Mouse (Mus musculus) lung, postnatal 36 days (tissue): ENCODE data around the gene Fam172a.

Source experiments
- DNase-seq: peaks from one replicate; pipeline ENCODE4 v3.0.0; 2022; ENCODE audit warnings: mixed read lengths

Fam172a gene

DNA sequence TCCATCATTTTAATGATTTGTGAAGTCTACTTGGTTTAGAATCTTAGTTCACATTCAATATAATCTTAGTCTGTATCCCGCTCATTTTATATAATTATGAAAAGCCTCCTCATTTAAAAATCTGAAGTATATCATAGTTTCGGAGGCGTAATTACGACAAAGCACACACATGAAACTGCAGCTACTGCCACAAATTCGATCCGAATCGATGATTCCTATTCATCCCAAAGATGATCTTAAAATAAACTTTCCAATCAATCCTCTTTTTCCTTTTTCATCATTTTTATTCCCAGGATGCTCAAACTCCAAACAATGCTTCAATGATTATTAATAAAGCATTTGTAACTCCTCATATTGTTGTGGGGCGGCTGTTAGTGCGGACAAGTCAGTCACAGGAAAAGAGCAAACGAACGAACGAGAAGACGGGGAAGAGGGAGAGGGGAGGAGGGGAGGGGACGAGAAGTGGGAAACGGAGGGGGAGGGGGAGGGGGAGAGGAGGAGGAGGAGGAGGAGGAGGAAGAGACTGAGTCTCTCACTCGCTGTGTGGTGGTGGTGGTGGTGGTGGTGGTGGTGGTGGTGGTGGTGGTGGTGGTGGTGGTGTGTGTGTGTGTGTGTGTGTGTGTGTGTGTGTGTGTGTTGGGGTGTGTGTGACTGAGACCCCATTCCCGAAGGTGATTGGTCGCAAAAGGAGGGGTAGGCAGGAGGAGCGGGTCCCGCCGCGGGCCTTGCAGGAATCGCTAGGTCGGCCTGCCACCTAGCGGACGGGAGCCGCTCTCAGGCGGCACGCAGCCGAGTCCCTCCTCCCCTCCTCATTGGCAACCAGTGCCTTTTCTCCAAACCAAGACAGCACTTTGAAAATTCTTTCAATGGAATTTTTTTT is 499.4 kb downstream of the Fam172a start:
- DNase-seq: peak; percentile 85

GRCm38 (mm10) chr13:78201871-78202565 is 500.2 kb downstream of the Fam172a start:
- no peak for DNase-seq

- no peak for DNase-seq
Measured at GRCm38 (mm10) chr13:78202574-78203347, 500.9 kb downstream of the Fam172a start.

GRCm38 (mm10) chr13:78203348-78204061 is 501.7 kb downstream of the Fam172a start:
- peak; percentile 21 for DNase-seq

DNA sequence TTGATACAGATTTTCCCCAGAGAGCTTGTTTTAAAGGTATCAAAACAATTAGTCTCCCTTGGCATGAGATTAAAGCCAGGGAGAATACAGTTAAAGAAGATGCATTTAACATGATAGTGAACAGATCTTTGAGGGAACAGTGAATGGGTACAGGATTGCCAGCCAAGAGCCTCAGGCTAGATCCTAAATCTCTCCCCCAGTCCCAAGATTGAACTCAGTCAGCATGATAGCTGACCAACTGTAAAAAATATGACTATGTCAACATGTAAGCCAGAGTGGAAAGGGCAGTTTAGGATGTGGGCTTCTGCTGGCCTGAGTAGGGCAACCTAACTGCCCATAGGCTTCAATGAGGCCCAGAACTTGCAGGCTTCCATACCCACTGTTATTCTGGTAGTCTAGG is 503.6 kb downstream of the Fam172a start:
- no peak for DNase-seq

DNA sequence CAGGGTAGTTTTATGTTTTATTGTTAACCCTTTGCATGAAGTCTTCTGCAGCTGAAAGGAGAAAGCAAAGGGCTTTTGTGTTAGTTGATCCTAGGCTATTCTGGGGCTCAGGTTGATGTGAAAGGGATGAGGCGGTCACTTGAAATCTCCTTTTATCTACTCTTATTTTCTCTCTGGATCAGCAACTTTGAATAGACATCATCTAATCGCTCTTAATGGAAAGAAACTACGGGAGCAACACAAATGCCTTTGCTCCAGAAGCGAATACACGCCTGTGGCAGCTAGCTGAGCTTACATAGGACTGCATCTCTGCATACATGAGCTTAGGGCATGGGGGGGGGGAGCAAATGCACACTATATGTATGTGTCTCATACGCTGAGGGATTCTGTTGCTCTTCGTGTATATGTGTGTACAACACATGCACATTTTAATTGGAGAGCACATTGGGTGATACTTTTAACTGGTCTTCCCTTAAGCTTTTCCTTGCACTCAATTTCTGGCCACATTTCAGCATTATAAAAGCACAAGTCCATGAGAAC is 505.1 kb downstream of the Fam172a start:
- DNase-seq: no peak

DNA sequence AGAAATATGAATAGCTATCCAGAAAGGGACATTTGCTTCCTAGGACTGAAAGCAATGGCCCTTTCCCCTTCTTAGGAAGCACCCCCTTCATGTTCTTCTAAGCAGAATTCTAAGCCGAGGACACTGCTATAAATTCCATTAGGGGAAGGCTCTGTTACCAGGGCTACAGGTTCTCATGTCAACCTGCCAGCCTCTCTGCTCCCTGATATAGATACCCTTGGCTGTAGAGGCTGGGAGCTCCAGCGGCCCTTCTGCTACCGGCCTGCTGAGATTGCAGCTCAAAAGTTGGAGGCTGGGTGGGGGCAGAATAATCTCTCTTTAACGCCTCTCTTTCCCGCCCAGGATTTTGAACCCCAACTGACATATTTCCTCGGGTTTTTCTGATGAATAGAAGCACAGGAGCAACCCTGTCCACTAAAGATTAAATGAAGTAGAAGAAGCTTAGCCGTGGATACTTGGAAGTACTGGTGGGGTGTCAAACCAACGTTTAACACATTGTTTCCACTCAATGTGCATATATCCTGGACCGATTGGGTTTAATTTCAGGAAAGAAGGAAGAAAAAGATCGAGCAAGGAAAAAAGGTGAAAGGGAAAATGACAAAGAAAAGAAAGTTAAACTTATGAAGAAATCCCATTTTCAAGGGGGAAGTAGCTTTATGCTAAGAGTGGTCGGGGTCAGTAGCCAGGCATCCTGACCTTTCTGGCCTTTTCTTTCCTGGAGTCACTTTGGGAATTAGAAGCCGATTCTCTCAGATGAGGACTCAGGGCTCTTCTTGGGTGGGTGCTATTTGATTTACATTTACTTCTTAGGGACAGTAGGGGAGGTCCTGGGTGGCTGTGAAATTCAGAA is 506.2 kb downstream of the Fam172a start:
- DNase-seq: no peak

GRCm38 (mm10) chr13:78208689-78209410 is 507.0 kb downstream of the Fam172a start:
- DNase-seq: no peak

DNA sequence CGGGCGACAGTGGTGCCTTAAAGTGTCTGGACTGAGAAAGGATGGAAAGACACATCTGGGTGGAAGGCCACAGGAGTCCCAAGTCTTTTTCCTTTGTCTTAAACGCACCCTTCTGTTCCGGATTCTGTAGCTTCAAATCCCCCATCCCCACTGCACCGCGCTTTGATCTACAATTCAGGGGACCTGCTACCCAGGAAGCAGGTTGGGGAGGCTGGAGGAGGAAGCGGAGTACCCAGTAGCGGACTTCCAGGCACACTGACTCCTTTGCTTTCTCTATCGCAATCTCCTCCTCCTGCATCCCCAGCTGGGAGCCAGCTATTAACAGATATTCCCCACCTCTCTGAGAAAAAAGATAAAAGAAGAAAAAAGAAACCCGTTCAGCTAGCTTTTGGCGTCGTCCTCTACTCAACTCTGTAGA is 507.8 kb downstream of the Fam172a start:
- no peak for DNase-seq

- no peak for DNase-seq
Measured at GRCm38 (mm10) chr13:78210029-78210747, 508.4 kb downstream of the Fam172a start.

DNA sequence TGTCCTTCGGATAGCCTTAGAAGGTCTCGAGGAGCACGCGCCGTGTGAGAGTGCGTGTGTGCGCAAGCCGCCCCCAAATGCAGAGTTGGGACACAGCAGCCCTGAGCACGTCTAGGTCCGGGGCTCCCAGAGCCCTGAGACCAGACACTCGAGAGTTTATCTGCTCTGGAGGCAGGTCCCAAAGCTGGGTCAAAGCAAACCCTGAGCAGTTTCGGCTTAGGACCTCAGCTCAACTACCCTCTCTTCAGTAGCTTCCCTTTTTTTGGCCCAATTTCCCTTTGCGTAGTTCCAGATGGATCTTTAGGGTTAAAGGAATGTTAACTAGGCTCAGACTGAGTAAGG is 508.9 kb downstream of the Fam172a start:
- no peak for DNase-seq

- no peak for DNase-seq
Measured at GRCm38 (mm10) chr13:78211231-78212010, 509.6 kb downstream of the Fam172a start.

DNA sequence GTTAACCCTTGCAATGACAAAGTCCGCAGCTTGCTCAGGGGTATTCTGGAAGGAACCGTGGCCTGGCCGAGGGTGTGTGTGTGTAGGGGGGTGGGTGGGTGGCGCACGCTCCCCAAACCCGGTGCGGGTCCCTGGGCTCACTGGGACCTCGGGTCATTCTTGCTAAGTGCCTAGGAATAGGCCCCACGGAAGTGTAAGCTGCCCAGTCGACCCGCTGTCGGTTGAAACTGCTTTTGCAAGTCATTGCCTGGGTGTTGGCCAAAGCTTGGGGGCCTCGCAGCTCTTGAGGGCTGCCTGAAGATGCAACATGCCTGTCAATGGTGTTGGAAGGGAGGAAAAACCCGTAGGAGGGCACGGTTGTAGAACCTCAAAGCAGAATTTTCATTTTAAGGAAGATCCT is 510.3 kb downstream of the Fam172a start:
- no peak for DNase-seq

GRCm38 (mm10) chr13:78213155-78213554 is 511.3 kb downstream of the Fam172a start:
- no peak for DNase-seq

GRCm38 (mm10) chr13:78215223-78215622 is 513.4 kb downstream of the Fam172a start:
- DNase-seq: no peak
